Mouse (Mus musculus) embryonic facial prominence, embryonic 11.5 days (tissue): ENCODE results near the gene Siglecf. TPM values are rescaled to one million over a fixed set of nuclear protein-coding genes. Genes with fewer than 3 reads are reported as not detected.

Experiments used
- ATAC-seq: fragments of 200-750 bp; cut with Nextera tagmentation; replicated peaks from 2 replicates; pipeline ENCODE4 v1.8.0; 2017; ENCODE audit warnings: low read depth; ENCODE audit not compliant: insufficient number of reproducible peaks, low FRiP score, low TSS enrichment
- DNase-seq: peaks from one replicate; pipeline ENCODE4 v3.0.0-alpha.2; 2015; ENCODE audit warnings: low spot score
- H3K27ac ChIP-seq: fragments of 300-500 bp; sonication (generic); replicated peaks from 2 replicates; pipeline ENCODE4 v1.5.1; 2014; ENCODE audit warnings: mild to moderate bottlenecking, low read depth, low read length, control low read depth
- H3K27me3 ChIP-seq: fragments of 300-500 bp; sonication (generic); 2 replicates; pipeline ENCODE4 v1.6.1; 2014; ENCODE audit warnings: mild to moderate bottlenecking, low read length, moderate library complexity, mixed read lengths; ENCODE audit not compliant: control insufficient read depth, insufficient read depth
- H3K36me3 ChIP-seq: fragments of 300-500 bp; sonication (generic); replicated peaks from 2 replicates; pipeline ENCODE4 v1.6.1; 2014; ENCODE audit warnings: low read depth, mild to moderate bottlenecking, low read length, moderate library complexity, mixed read lengths; ENCODE audit not compliant: control insufficient read depth, insufficient read depth
- H3K4me1 ChIP-seq: fragments of 300-500 bp; sonication (generic); 2 replicates; pipeline ENCODE4 v1.6.1; 2014; ENCODE audit warnings: low read length, mixed read lengths; ENCODE audit not compliant: control insufficient read depth, insufficient read depth
- H3K4me2 ChIP-seq: fragments of 300-500 bp; sonication (generic); 2 replicates; pipeline ENCODE4 v1.6.1; 2014; ENCODE audit warnings: low read depth, mild to moderate bottlenecking, control low read depth, low read length, moderate library complexity
- H3K4me3 ChIP-seq: fragments of 300-500 bp; sonication (generic); 2 replicates; pipeline ENCODE4 v1.5.1; 2014; ENCODE audit warnings: low read depth, low read length, control low read depth
- H3K9ac ChIP-seq: fragments of 300-500 bp; sonication (generic); replicated peaks from 2 replicates; pipeline ENCODE4 v1.6.1; 2014; ENCODE audit warnings: mild to moderate bottlenecking, control low read depth, low read length
- H3K9me3 ChIP-seq: fragments of 300-500 bp; sonication (generic); replicated peaks from 2 replicates; pipeline ENCODE4 v1.6.1; 2016; ENCODE audit warnings: mild to moderate bottlenecking, low read length, inconsistent platforms, mixed read lengths; ENCODE audit not compliant: control insufficient read depth
- WGBS: fragments of 180-500 bp; shearing (Covaris S2); extraction: QIAGEN DNeasy Blood & Tissue Kit; methylation state at CpG from one replicate; pipeline ENCODE4 v1.1.7; 2014; 5-methylcytosine and 5-hydroxymethylcytosine counted together
- polyA plus RNA-seq: library from polyadenylated mRNA; unstranded; fragments of >200 nt; fragmentation: Nextera tagmentation; extraction: Ambion mirVana; gene quantifications from 2 replicates; pipeline ENCODE4 v1.2.1, GENCODE M21; 2014

Siglecf gene
- polyA plus RNA-seq, 1 experiment from 2014 or later, result 0.10 TPM

DNA sequence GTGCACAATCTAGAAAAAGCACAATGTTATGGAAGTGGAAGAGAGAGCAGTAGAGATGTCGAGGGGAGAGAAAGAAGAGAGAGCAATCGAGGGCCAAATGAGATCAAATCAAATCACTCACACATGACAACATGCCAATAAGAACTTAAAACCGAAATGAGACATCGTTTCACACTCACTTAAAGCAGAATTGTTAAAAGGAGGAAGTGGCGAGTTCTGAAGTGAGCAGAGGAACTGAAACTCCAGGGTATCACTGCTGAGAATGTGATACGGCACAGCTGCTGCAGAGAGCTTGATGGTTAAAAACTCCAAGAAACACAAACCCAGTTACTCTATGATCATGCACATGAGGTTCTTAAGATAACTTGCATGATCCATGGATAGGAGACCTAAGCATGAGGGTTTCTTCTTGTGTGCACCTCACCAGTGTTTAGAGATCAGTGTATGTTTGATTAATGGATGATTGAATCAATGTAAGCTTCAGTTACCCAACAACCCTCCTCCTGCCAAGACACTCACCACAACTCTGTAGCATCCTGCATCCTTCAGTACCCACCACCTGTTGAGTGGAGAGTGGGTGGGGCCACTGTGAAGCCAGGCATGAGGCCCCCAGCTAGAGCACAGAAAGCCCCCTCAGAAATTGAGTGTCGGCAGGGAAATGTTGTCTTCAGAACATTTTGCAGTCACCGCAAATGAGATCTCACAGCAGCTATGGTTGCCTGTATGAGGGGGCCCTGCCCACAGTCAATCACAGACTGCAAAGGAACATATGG is 41.4 kb downstream of the Siglecf start:
- Histone ChIP-seq H3K27ac (no peak overlapping the region), H3K36me3 (no peaks in the 10 kb centered on the region), H3K9ac (no peak overlapping the region), H3K9me3 (no peaks in the 10 kb centered on the region), H3K4me1 (no peaks in the 10 kb centered on the region), H3K4me3 (no peak overlapping the region), H3K4me2 (no peak overlapping the region), H3K27me3 (no peaks in the 10 kb centered on the region)
- DNase-seq, result no peak
- no peak for ATAC-seq
- 80% methylated on average over 8 of the region's 8 CpGs for WGBS

- Histone ChIP-seq H3K9ac (no peak overlapping the region), H3K4me2 (no peak overlapping the region), H3K4me3 (no peak overlapping the region), H3K27me3 (no peaks in the 10 kb centered on the region), H3K9me3 (no peaks in the 10 kb centered on the region), H3K36me3 (no peaks in the 10 kb centered on the region), H3K4me1 (no peaks in the 10 kb centered on the region), H3K27ac (no peak overlapping the region)
- DNase-seq, result no peak
- no peak for ATAC-seq
- WGBS, result 84% methylated on average over 2 of the region's 2 CpGs
These were observed 48.4 kb downstream of the Siglecf start for GRCm38 (mm10) chr7:43399501-43399900.

DNA sequence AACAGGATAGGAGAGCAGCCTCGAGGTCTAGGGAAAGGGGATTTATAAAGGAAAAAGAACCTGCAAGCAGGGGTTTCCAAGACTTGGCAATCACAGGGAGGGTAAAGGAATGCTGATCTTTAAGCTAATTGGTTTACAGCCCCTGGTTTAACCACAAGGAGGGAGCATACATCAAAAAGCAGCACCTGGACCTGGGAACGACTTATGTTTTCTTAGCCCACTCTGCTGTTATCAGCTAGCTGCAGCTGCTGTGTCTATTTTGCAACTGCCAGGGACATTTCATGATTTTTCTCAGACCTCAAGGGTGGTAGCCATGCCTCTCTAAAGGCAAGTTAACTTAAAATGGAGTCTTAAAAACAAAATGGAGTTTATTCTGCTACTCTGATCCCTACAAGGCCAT is 51.6 kb downstream of the Siglecf start:
- H3K9me3 ChIP-seq, result no peaks in the 10 kb centered on the region
- no peaks in the 10 kb centered on the region for H3K27me3 ChIP-seq
- H3K4me3 ChIP-seq, result no peak overlapping the region
- DNase-seq (no peak), ATAC-seq (no peak)
- H3K36me3 ChIP-seq, result no peaks in the 10 kb centered on the region
- H3K4me1 ChIP-seq, result no peaks in the 10 kb centered on the region
- no peak overlapping the region for H3K9ac ChIP-seq
- no peak overlapping the region for H3K4me2 ChIP-seq
- WGBS, result 60% methylated on average over 2 of the region's 2 CpGs
- no peak overlapping the region for H3K27ac ChIP-seq

GRCm38 (mm10) chr7:43407573-43407972 is 56.4 kb downstream of the Siglecf start:
- ATAC-seq (no peak), DNase-seq (no peak)
- Histone ChIP-seq H3K4me2 (no peak overlapping the region), H3K4me1 (no peaks in the 10 kb centered on the region), H3K4me3 (no peak overlapping the region), H3K36me3 (no peaks in the 10 kb centered on the region), H3K27ac (no peak overlapping the region), H3K9ac (no peak overlapping the region), H3K27me3 (no peaks in the 10 kb centered on the region), H3K9me3 (no peaks in the 10 kb centered on the region)
- 80% methylated on average over 3 of the region's 3 CpGs for WGBS

DNA sequence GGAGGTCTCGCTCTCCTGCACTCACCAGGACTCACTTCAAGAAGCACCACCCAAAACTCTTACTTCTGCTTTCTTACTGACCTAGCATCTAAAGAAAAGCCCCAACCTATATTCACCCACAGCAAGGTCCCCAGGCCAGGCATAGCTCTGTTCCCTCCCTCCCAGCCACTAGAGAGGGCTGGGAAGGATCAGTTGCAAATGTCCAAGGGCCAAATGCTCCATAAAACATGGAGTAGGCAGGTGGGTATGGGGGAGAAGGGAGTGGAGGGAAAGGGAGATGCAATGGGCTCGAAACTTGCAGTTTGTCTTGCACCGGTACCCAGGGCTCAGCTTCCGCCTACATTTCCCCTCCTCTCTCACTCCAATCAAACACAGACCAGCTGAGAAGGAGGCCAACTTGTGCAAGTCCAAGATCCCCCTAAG is 57.0 kb downstream of the Siglecf start, which contains the start of gene Siglecg:
TSS of gene Siglecg (plus strand) at position 74 of the 423 bp plus-strand sequence.
- DNase-seq (no peak), ATAC-seq (no peak)
- Histone ChIP-seq H3K36me3 (no peaks in the 10 kb centered on the region), H3K9ac (no peak within 1 kb of the TSS), H3K27ac (no peak within 1 kb of the TSS), H3K4me3 (no peak within 1 kb of the TSS), H3K4me1 (no peaks in the 10 kb centered on the region), H3K4me2 (no peak within 1 kb of the TSS), H3K9me3 (no peaks in the 10 kb centered on the region), H3K27me3 (no peaks in the 10 kb centered on the region)
- 72% methylated on average over 4 of the region's 4 CpGs for WGBS

- WGBS, result 72% methylated on average over 3 of the region's 3 CpGs
- H3K27me3 ChIP-seq, result no peaks in the 10 kb centered on the region
- H3K27ac ChIP-seq, result no peak overlapping the region
- no peak overlapping the region for H3K9ac ChIP-seq
- H3K4me3 ChIP-seq, result no peak overlapping the region
- H3K9me3 ChIP-seq, result no peaks in the 10 kb centered on the region
- no peaks in the 10 kb centered on the region for H3K36me3 ChIP-seq
- no peaks in the 10 kb centered on the region for H3K4me1 ChIP-seq
- ATAC-seq (no peak), DNase-seq (no peak)
- H3K4me2 ChIP-seq, result no peak overlapping the region
These were observed 57.9 kb downstream of the Siglecf start for GRCm38 (mm10) chr7:43409084-43409483.

Other genes with a start within 250 kb of the Siglecf start
- not detected in 2 replicates for gene Zfp936, start 237.1 kb upstream of the Siglecf start, polyA plus RNA-seq
- 17.9 and 20.4 TPM in 2 replicates for gene Zfp715, start 38.0 kb upstream of the Siglecf start, polyA plus RNA-seq
- gene Siglecg, start 56.9 kb downstream of the Siglecf start, polyA plus RNA-seq, result 0.07 and 0.08 TPM in 2 replicates
- 0.24 and 2.4 TPM in 2 replicates for gene Lim2, start 76.3 kb downstream of the Siglecf start, polyA plus RNA-seq
- gene Nkg7, start 85.7 kb downstream of the Siglecf start, polyA plus RNA-seq, result 0.43 and 0.45 TPM in 2 replicates
- gene Cldnd2, start 89.4 kb downstream of the Siglecf start, polyA plus RNA-seq, result not detected in 2 replicates
- 240 and 251 TPM in 2 replicates for gene Etfb, start 92.7 kb downstream of the Siglecf start, polyA plus RNA-seq
- gene Gm45233, start 92.8 kb downstream of the Siglecf start, polyA plus RNA-seq, result not detected in 2 replicates
- gene Vsig10l, start 111.8 kb downstream of the Siglecf start, polyA plus RNA-seq, result 1.7 and 2.0 TPM in 2 replicates
- gene Iglon5, start 138.7 kb downstream of the Siglecf start, polyA plus RNA-seq, result 1.1 and 1.5 TPM in 2 replicates
- not detected in 2 replicates for gene 4931406B18Rik, start 154.6 kb downstream of the Siglecf start, polyA plus RNA-seq
- gene Cd33, start 193.1 kb downstream of the Siglecf start, polyA plus RNA-seq, result 1.3 and 1.5 TPM in 2 replicates
- gene Zfp658, start 210.9 kb downstream of the Siglecf start, polyA plus RNA-seq, result 5.4 and 7.1 TPM in 2 replicates
- 19.3 and 19.6 TPM in 2 replicates for gene Zfp719, start 228.3 kb downstream of the Siglecf start, polyA plus RNA-seq